Mouse (Mus musculus) activated CD4-positive, CD25-positive, alpha-beta regulatory T cell, adult 9 weeks (primary cell): ENCODE measurements around the gene Hmga1. TPM values are rescaled to one million over a fixed set of nuclear protein-coding genes. Genes with fewer than 3 reads are reported as not detected.

Experiments used
- polyA plus RNA-seq: library from polyadenylated mRNA; unstranded; fragments of 100-300 nt; shearing (Covaris generic); gene quantifications from one replicate; pipeline ENCODE4 v1.2.1, GENCODE M21; 2017

The Hmga1 gene
- 95.7 TPM for polyA plus RNA-seq

DNA sequence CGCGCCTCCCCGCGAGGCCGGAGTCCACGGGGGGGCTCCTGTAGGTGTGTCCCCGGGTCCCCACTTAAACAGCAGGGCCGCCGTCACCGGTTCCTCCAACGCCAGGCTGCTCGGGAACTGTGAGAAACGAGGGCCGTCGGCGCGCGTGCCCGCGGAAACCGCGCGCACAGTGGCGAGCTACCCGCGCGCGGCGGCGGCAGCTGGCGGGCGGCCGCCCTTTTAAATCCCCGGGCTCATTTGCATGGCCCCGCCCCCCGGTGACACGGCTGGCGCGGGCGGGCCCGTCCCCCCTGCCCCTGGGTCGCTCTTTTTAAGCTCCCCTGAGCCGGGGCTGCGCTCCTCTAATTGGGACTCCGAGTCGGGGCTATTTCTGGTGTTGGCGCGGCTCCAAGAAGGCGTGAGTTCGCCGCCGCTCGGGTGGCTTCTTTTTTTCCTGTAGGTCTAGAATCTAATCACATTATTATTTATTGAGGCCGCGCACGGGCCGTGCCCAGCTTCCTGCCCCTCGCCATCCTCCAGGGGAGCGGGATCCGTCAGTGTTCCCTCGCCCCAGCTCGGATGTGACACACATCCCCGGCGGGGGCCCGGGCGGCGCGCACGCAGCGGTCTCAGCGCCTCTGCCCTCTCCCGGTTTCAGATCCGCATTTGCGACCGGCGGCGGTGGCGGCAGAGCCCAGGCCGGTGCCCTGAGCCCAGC, at the start of gene Hmga1:
TSS of gene Hmga1 (plus strand) at position 183 of the 697 bp plus-strand sequence.

DNA sequence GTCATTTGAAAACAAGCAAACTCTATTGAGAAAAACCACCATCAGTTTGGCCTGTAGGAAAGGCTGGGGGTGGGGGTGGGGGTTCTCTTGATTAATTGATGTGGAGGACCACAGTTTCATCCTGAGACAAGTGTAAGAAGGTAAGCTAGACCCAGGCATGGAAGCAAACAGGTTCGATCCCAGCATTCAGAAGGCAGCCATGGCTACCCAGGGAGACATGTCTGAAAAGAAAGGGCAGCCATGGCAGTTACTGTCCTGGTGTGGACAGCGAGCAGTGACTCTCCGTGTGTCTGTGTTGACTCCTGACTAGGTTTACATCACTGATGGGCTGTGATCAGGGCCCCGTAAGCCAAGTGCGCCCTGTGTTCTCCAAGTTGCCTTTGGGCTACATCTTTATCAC, 35.0 kb upstream of the Hmga1 start, which contains the start of gene Grm4:
TSS of gene Grm4 (minus strand) at position 101 of the 400 bp plus-strand sequence.

DNA sequence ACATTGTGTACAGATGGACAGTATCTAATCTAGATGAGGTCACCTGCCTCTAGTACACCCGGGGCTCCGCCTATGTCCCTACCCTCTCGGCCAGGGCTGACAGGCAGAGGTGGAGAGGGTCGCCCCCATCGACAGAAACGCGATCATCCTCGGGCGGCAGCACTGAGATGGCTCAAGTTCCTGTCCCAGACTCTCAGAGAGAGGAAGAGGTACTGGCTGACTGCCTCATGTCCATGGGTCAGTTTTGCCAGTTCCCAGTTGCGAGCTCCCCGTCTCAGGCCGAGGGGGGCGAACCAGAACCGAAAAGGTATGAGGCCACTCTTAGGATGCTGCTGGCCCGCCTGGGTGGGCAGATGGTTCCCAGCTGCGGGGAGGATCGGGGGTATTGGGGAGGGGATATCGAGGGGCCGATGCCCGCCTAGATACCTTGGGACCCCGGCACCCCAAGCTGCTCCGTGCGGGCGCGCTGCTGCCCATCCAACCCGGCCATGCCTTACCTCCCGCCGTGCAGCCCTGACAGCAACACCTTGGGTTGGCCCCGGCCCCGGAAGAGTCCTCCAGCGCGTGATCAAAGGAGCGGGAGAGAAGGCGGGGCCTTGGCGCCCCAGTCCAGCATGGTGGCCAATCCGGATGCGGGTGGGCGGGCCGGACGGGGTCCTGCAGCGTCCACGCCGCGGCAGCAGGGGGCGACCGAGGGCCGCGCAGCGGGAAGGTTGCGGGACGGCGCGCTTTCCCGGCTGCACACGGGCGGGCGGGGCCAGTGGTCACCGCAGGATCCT, 9.1 kb downstream of the Hmga1 start, which contains the start of gene AI413582:
TSS of gene AI413582 (minus strand) at position 594 of the 779 bp plus-strand sequence.

Other genes starting within 250 kb of the Hmga1 start
- gene Grm4, start 35.1 kb upstream of the Hmga1 start, polyA plus RNA-seq = not detected
- gene AI413582, start 9.3 kb downstream of the Hmga1 start, polyA plus RNA-seq = 159 TPM
- gene Nudt3, start 67.0 kb downstream of the Hmga1 start, polyA plus RNA-seq = 12.0 TPM
- gene RPS10-NUDT3, start 78.7 kb downstream of the Hmga1 start, polyA plus RNA-seq = not detected
- 1,378 TPM for gene Rps10, start 80.2 kb downstream of the Hmga1 start, polyA plus RNA-seq
- gene Pacsin1, start 99.0 kb downstream of the Hmga1 start, polyA plus RNA-seq = 59.0 TPM
- gene Spdef, start 172.5 kb downstream of the Hmga1 start, polyA plus RNA-seq = not detected